Mouse (Mus musculus): Measurements from ENCODE around the gene Spint2. TPM values are rescaled to one million over a fixed set of nuclear protein-coding genes. Genes with fewer than 3 reads are reported as not detected.

Gene Spint2
- total and polyA plus RNA-seq, 2 experiments from 2014 or later = 46.6 to 153 TPM

DNA sequence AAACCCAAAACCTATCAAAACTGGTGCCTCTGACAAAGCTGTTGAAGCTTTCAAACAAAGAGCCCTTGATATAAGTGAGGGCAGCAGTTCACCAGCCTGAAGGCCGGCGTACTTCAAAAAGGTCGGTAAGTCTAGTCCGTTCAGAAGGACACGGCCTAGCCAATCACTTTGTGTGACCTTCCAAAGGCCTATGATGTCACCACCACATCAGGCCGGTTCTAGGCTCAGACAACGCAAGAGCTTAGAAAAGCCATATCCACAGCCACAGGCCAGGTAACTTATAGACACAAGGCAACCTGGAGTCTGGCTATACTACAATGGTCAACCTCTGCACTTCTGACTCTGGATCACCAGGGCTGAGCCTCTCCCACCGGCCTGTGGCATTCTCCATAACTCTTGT lies 1.8 kb downstream of the Spint2 start:
- no peak overlapping the region for H3K4me2 ChIP-seq (ENCODE audit: low read depth, low read length, poor library complexity, severe bottlenecking)
- DNase-seq (ENCODE audit: low spot score) = no peak
- no peaks in the 10 kb centered on the region for H3K36me3 ChIP-seq (ENCODE audit: insufficient read depth, low read length)
- no peak for TF ChIP-seq CTCF (IDR thresholded peaks at IDR 0.05)
- 96% methylated on average over 8 of the region's 8 CpGs for WGBS
- ATAC-seq (ENCODE audit: low FRiP score) = no peak
- 0 out of 2 replicates have a peak, but pooled peaks cover 2% of the 10 kb centered on the region for H3K4me1 ChIP-seq (ENCODE audit: insufficient read depth, low read length)
- H3K27me3 ChIP-seq (ENCODE audit: insufficient read depth, low read length) = 0 out of 2 replicates have a peak, but pooled peaks cover 8% of the 10 kb centered on the region
- H3K27ac ChIP-seq (ENCODE audit: low read depth, low read length) = no peak overlapping the region
- H3K4me3 ChIP-seq (ENCODE audit: low read depth, low read length) = no peak overlapping the region
- no peak overlapping the region for H3K9ac ChIP-seq (replicated peaks; ENCODE audit: low read length, poor library complexity, severe bottlenecking)
- no peaks in the 10 kb centered on the region for H3K9me3 ChIP-seq (ENCODE audit: low read length)

DNA sequence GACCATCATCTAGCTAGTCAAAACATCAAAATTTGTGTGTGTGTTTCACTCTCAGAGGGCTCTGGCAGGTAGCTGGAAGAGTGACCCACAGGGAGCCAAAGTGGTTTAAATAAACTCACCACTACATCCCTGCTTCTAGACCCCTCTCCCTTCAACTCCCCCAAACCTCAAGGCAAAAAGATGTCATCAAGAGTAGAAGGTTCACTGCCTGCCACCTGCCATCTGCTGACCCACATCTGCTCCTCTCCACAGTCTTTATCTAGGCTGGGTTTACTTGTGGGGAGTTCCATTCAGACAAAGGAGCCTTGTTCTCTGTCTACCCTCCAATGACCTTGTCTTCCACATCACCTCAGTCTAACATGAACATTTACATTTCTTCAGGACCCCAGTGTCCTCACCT lies 2.5 kb downstream of the Spint2 start:
- Histone ChIP-seq H3K4me1 (ENCODE audit: insufficient read depth, low read length) (0 out of 2 replicates have a peak, but pooled peaks cover 2% of the 10 kb centered on the region), H3K27ac (ENCODE audit: low read depth, low read length) (no peak overlapping the region), H3K9ac (replicated peaks; ENCODE audit: low read length, poor library complexity, severe bottlenecking) (no peak overlapping the region), H3K9me3 (ENCODE audit: low read length) (no peaks in the 10 kb centered on the region), H3K27me3 (ENCODE audit: insufficient read depth, low read length) (0 out of 2 replicates have a peak, but pooled peaks cover 3% of the 10 kb centered on the region), H3K4me3 (ENCODE audit: low read depth, low read length) (no peak overlapping the region), H3K36me3 (ENCODE audit: insufficient read depth, low read length) (no peaks in the 10 kb centered on the region), H3K4me2 (ENCODE audit: low read depth, low read length, poor library complexity, severe bottlenecking) (no peak overlapping the region)
- no peak for ATAC-seq (ENCODE audit: low FRiP score)
- TF ChIP-seq CTCF (IDR thresholded peaks at IDR 0.05) = no peak
- DNase-seq (ENCODE audit: low spot score) = no peak

- no peaks in the 10 kb centered on the region for H3K9me3 ChIP-seq (ENCODE audit: low read length)
- 87% methylated on average over 4 of the region's 4 CpGs for WGBS
- H3K27ac ChIP-seq (ENCODE audit: low read depth, low read length) = no peak overlapping the region
- ATAC-seq (ENCODE audit: low FRiP score) = no peak
- 0 out of 2 replicates have a peak, but pooled peaks cover 2% of the 10 kb centered on the region for H3K4me1 ChIP-seq (ENCODE audit: insufficient read depth, low read length)
- no peak for DNase-seq (ENCODE audit: low spot score)
- no peaks in the 10 kb centered on the region for H3K27me3 ChIP-seq (ENCODE audit: insufficient read depth, low read length)
- no peaks in the 10 kb centered on the region for H3K36me3 ChIP-seq (ENCODE audit: insufficient read depth, low read length)
- H3K4me2 ChIP-seq (ENCODE audit: low read depth, low read length, poor library complexity, severe bottlenecking) = no peak overlapping the region
- H3K9ac ChIP-seq (replicated peaks; ENCODE audit: low read length, poor library complexity, severe bottlenecking) = no peak overlapping the region
- H3K4me3 ChIP-seq (ENCODE audit: low read depth, low read length) = no peak overlapping the region
- no peak for TF ChIP-seq CTCF (IDR thresholded peaks at IDR 0.05)
Observed at GRCm38 (mm10) chr7:29277510-29277909, 4.2 kb downstream of the Spint2 start.

- Histone ChIP-seq H3K4me1 (ENCODE audit: insufficient read depth, low read length) (0 out of 2 replicates have a peak, but pooled peaks cover 2% of the 10 kb centered on the region), H3K27ac (ENCODE audit: low read depth, low read length) (no peak overlapping the region), H3K9me3 (ENCODE audit: low read length) (no peaks in the 10 kb centered on the region), H3K4me2 (ENCODE audit: low read depth, low read length, poor library complexity, severe bottlenecking) (no peak overlapping the region), H3K27me3 (ENCODE audit: insufficient read depth, low read length) (no peaks in the 10 kb centered on the region), H3K4me3 (ENCODE audit: low read depth, low read length) (no peak overlapping the region), H3K9ac (replicated peaks; ENCODE audit: low read length, poor library complexity, severe bottlenecking) (no peak overlapping the region), H3K36me3 (ENCODE audit: insufficient read depth, low read length) (no peaks in the 10 kb centered on the region)
- 81% methylated on average over 5 of the region's 5 CpGs for WGBS
- TF ChIP-seq CTCF (IDR thresholded peaks at IDR 0.05) = no peak
- DNase-seq (ENCODE audit: low spot score) (no peak), ATAC-seq (ENCODE audit: low FRiP score) (no peak)
Observed at GRCm38 (mm10) chr7:29276715-29277114, 5.0 kb downstream of the Spint2 start.

DNA sequence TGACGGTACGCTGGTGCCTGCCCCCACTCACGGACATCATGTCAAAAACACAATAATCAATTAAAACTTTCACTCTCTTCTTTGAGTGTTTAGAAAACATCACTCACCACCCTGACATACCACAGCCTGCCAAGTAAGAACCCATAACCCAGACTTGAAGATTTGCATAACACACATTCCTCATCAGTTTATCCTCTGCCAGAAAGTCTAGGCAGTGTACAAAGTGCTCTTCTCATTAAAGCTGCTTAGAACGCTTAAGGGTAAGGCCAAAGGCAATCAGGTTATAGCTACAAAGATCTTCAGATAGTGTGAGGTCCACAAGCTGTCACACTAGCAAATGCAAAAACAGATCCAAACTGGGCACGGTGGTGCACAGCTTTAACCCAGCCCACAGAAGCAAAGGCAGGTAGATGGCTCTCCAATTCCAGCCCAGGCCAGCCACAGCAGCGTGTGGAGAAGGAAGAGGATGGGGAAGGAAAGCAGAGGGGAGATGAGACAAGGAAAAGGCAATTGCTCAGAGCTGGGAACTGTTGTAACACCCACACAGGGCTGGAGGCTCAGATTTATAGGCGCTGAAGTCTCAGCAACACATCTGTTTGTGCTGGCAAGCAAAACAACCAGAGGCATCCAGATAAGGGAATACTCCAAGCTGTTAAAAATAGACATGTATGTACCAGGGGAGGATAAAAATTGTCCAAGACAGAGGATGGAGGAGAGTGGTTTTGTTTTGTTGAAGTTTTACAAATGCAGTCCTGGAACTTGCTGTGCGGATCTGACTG lies 9.8 kb downstream of the Spint2 start:
- no peak for DNase-seq (ENCODE audit: low spot score)
- 83% methylated on average over 8 of the region's 8 CpGs for WGBS
- H3K27me3 ChIP-seq (ENCODE audit: insufficient read depth, low read length) = no peaks in the 10 kb centered on the region
- H3K4me1 ChIP-seq (ENCODE audit: insufficient read depth, low read length) = no peaks in the 10 kb centered on the region
- H3K27ac ChIP-seq (ENCODE audit: low read depth, low read length) = no peak overlapping the region
- H3K4me3 ChIP-seq (ENCODE audit: low read depth, low read length) = no peak overlapping the region
- H3K4me2 ChIP-seq (ENCODE audit: low read depth, low read length, poor library complexity, severe bottlenecking) = no peak overlapping the region
- ATAC-seq (ENCODE audit: low FRiP score) = no peak
- H3K9ac ChIP-seq (replicated peaks; ENCODE audit: low read length, poor library complexity, severe bottlenecking) = no peak overlapping the region
- no peak for TF ChIP-seq CTCF (IDR thresholded peaks at IDR 0.05)
- H3K36me3 ChIP-seq (ENCODE audit: insufficient read depth, low read length) = no peaks in the 10 kb centered on the region
- no peaks in the 10 kb centered on the region for H3K9me3 ChIP-seq (ENCODE audit: low read length)

DNA sequence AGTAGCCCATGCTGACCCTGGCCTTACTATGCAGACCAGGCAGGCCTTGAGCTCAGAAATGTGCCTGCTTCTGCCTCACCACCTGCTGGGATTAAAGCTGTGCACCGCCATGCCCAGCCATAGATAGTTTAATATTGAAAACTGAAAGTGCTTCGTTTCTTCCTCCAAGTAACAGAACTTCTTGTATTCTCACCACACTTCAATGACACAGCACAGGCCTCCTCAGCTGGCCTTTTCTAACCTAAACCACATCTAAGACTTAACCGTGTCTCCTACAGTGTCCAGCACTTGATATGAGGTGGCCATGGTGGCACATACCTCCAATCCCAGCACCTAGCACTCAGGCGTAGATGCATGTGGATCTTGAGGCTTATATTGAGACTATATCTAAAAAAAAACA lies 11.3 kb downstream of the Spint2 start:
- H3K36me3 ChIP-seq (ENCODE audit: insufficient read depth, low read length) = no peaks in the 10 kb centered on the region
- no peaks in the 10 kb centered on the region for H3K9me3 ChIP-seq (ENCODE audit: low read length)
- no peak overlapping the region for H3K9ac ChIP-seq (replicated peaks; ENCODE audit: low read length, poor library complexity, severe bottlenecking)
- no peak overlapping the region for H3K4me2 ChIP-seq (ENCODE audit: low read depth, low read length, poor library complexity, severe bottlenecking)
- no peaks in the 10 kb centered on the region for H3K27me3 ChIP-seq (ENCODE audit: insufficient read depth, low read length)
- H3K27ac ChIP-seq (ENCODE audit: low read depth, low read length) = no peak overlapping the region
- no peak overlapping the region for H3K4me3 ChIP-seq (ENCODE audit: low read depth, low read length)
- no peak for TF ChIP-seq CTCF (IDR thresholded peaks at IDR 0.05)
- ATAC-seq (ENCODE audit: low FRiP score) (no peak), DNase-seq (ENCODE audit: low spot score) (no peak)
- no peaks in the 10 kb centered on the region for H3K4me1 ChIP-seq (ENCODE audit: insufficient read depth, low read length)
- 84% methylated on average over 4 of the region's 4 CpGs for WGBS
